Mouse (Mus musculus): ENCODE results near the gene Nupr1. TPM values are rescaled to one million over a fixed set of nuclear protein-coding genes. Genes with fewer than 3 reads are reported as not detected.

Nupr1 gene
- polyA plus RNA-seq, 1 experiment from 2014 or later: 2.6 TPM

- Histone ChIP-seq H3K36me3 (ENCODE audit: control insufficient read depth, insufficient read depth, low read length) (no peaks in the 10 kb centered on the region), H3K4me1 (ENCODE audit: control insufficient read depth, insufficient read depth, low read length) (no peaks in the 10 kb centered on the region), H3K9ac (ENCODE audit: low read depth, low read length) (no peak overlapping the region), H3K9me3 (ENCODE audit: control insufficient read depth, low read length) (no peaks in the 10 kb centered on the region), H3K4me3 (ENCODE audit: low read length) (no peak overlapping the region), H3K4me2 (replicated peaks; ENCODE audit: low read depth, low read length) (no peak overlapping the region), H3K27ac (ENCODE audit: low read depth, low read length) (no peak overlapping the region), H3K27me3 (ENCODE audit: control insufficient read depth, insufficient read depth, low read length) (no peaks in the 10 kb centered on the region)
- ATAC-seq (ENCODE audit: low FRiP score, low TSS enrichment): no peak
- WGBS: 67% methylated on average over 6 of the region's 6 CpGs
Observed at GRCm38 (mm10) chr7:126596414-126596813, 34.2 kb downstream of the Nupr1 start.

DNA sequence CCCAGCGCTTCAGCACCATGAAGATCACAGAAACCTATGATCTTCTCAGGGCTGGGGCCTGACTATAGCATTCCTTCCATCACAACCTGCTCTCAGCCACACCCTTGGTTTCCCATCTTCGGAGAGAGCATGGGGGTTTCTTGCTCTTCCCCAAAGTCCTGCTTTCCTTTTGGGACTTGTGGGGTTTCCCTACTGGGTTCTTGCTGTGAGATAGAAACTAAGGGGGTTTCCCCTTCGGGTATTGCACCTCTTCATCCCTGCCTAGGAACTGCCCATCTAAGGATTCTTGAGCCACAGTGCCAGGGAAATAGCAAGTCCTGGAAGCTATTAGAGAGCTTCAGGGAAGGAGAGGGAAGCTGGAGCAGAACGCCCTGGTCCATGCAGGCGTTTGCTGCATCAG, 34.8 kb downstream of the Nupr1 start:
- Histone ChIP-seq H3K4me3 (ENCODE audit: low read length) (no peak overlapping the region), H3K27ac (ENCODE audit: low read depth, low read length) (no peak overlapping the region), H3K36me3 (ENCODE audit: control insufficient read depth, insufficient read depth, low read length) (no peaks in the 10 kb centered on the region), H3K4me2 (replicated peaks; ENCODE audit: low read depth, low read length) (no peak overlapping the region), H3K4me1 (ENCODE audit: control insufficient read depth, insufficient read depth, low read length) (no peaks in the 10 kb centered on the region), H3K9ac (ENCODE audit: low read depth, low read length) (no peak overlapping the region), H3K27me3 (ENCODE audit: control insufficient read depth, insufficient read depth, low read length) (no peaks in the 10 kb centered on the region), H3K9me3 (ENCODE audit: control insufficient read depth, low read length) (no peaks in the 10 kb centered on the region)
- ATAC-seq (ENCODE audit: low FRiP score, low TSS enrichment): no peak
- 88% methylated on average over 5 of the region's 5 CpGs for WGBS

DNA sequence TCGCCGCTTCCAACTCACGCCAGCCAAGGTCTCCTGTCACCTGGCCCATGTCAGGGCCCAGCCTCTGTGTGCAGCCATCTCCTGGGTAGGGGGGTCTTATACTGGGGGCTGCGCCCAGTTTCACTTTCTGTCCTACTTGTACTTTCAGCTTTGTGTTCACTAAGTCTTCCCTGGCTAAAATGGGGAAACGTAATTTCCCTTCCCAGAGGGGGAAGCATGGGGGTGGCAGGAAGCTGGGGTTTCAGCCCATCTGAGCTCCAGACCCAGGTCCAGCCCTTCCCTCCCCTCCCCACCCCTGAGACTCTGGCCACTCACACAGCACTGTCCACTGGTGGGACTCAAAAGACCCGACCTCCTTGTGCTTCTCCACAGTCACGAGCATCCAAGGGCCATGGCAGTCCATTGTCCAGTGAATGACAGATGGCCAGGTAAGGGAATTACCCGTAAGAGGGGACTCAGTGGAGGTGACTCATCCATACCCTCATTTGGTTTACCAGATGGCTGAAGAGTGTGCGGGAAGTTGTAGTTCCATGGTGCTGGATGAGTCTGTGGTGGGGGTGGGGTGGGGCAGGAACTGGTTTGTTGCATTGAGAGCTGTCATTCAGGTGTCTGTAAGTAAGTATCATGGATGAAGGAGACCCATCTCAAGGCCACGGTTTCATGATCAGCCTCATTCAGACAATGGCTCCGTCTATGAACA, 35.6 kb downstream of the Nupr1 start, which contains the start of gene Il27:
Gene Il27, minus strand, starts transcription at position 80 of the 700 bp plus-strand sequence.
- WGBS: 79% methylated on average over 11 of the region's 11 CpGs
- Histone ChIP-seq H3K36me3 (ENCODE audit: control insufficient read depth, insufficient read depth, low read length) (no peaks in the 10 kb centered on the region), H3K27ac (ENCODE audit: low read depth, low read length) (no peak within 1 kb of the TSS), H3K9ac (ENCODE audit: low read depth, low read length) (no peak within 1 kb of the TSS), H3K4me3 (ENCODE audit: low read length) (no peak within 1 kb of the TSS), H3K9me3 (ENCODE audit: control insufficient read depth, low read length) (no peaks in the 10 kb centered on the region), H3K4me2 (replicated peaks; ENCODE audit: low read depth, low read length) (no peak within 1 kb of the TSS), H3K4me1 (ENCODE audit: control insufficient read depth, insufficient read depth, low read length) (no peaks in the 10 kb centered on the region), H3K27me3 (ENCODE audit: control insufficient read depth, insufficient read depth, low read length) (no peaks in the 10 kb centered on the region)
- ATAC-seq (ENCODE audit: low FRiP score, low TSS enrichment): no peak

GRCm38 (mm10) chr7:126587779-126588178, 42.9 kb downstream of the Nupr1 start:
- Histone ChIP-seq H3K4me1 (ENCODE audit: control insufficient read depth, insufficient read depth, low read length) (no peaks in the 10 kb centered on the region; the same call in 1 of the 2 replicates), H3K4me2 (replicated peaks; ENCODE audit: low read depth, low read length) (peak overlapping the region; percentile 26; the same call in 1 of the 2 replicates), H3K9ac (ENCODE audit: low read depth, low read length) (peak overlapping the region; percentile 38), H3K27ac (ENCODE audit: low read depth, low read length) (no peak overlapping the region), H3K4me3 (ENCODE audit: low read length) (no peak overlapping the region), H3K27me3 (ENCODE audit: control insufficient read depth, insufficient read depth, low read length) (no peaks in the 10 kb centered on the region), H3K9me3 (ENCODE audit: control insufficient read depth, low read length) (no peaks in the 10 kb centered on the region), H3K36me3 (ENCODE audit: control insufficient read depth, insufficient read depth, low read length) (no peaks in the 10 kb centered on the region)
- peak; percentile 59 for ATAC-seq (ENCODE audit: low FRiP score, low TSS enrichment)
- 6% methylated on average over 16 of the region's 16 CpGs for WGBS

GRCm38 (mm10) chr7:126586839-126587238, 43.8 kb downstream of the Nupr1 start:
- WGBS: 33% methylated on average over 8 of the region's 8 CpGs
- Histone ChIP-seq H3K9ac (ENCODE audit: low read depth, low read length) (0 out of 2 replicates have a peak overlapping the region, but pooled peaks have one; percentile 38), H3K9me3 (ENCODE audit: control insufficient read depth, low read length) (no peaks in the 10 kb centered on the region), H3K4me3 (ENCODE audit: low read length) (no peak overlapping the region), H3K4me2 (replicated peaks; ENCODE audit: low read depth, low read length) (no peak overlapping the region), H3K27me3 (ENCODE audit: control insufficient read depth, insufficient read depth, low read length) (no peaks in the 10 kb centered on the region), H3K27ac (ENCODE audit: low read depth, low read length) (no peak overlapping the region), H3K4me1 (ENCODE audit: control insufficient read depth, insufficient read depth, low read length) (no peaks in the 10 kb centered on the region; the same call in 1 of the 2 replicates), H3K36me3 (ENCODE audit: control insufficient read depth, insufficient read depth, low read length) (no peaks in the 10 kb centered on the region)
- ATAC-seq (ENCODE audit: low FRiP score, low TSS enrichment): no peak

DNA sequence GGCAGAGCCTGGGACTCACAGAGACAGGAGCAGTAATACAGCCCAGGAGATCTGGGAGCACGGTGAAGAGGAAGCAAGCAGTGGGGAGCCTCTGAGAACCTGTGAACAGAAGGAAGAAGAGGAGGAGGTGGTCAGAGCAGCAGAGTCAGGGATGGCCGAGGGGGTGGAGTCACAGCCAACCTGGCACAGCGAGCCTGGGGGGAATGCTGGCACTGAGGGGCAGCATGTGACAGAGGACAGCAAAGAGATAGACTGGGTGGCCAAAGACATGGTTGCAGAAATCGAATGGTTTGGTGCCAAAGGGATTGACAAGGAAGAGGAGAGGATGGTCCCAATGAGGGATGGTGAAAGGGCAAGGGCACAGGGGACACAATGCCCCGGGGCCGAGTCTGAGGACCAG, 44.9 kb downstream of the Nupr1 start, which contains the start of gene Cln3:
Gene Cln3, minus strand, starts transcription at position 101 of the 400 bp plus-strand sequence.
- no peaks in the 10 kb centered on the region for H3K27me3 ChIP-seq (ENCODE audit: control insufficient read depth, insufficient read depth, low read length)
- H3K9me3 ChIP-seq (ENCODE audit: control insufficient read depth, low read length): no peaks in the 10 kb centered on the region
- no peaks in the 10 kb centered on the region for H3K36me3 ChIP-seq (ENCODE audit: control insufficient read depth, insufficient read depth, low read length)
- H3K9ac ChIP-seq (ENCODE audit: low read depth, low read length): no peak within 1 kb of the TSS
- no peak within 1 kb of the TSS for H3K27ac ChIP-seq (ENCODE audit: low read depth, low read length)
- no peak for ATAC-seq (ENCODE audit: low FRiP score, low TSS enrichment)
- no peak within 1 kb of the TSS for H3K4me3 ChIP-seq (ENCODE audit: low read length)
- H3K4me2 ChIP-seq (replicated peaks; ENCODE audit: low read depth, low read length): no peak within 1 kb of the TSS
- WGBS: 81% methylated on average over 6 of the region's 6 CpGs
- H3K4me1 ChIP-seq (ENCODE audit: control insufficient read depth, insufficient read depth, low read length): no peaks in the 10 kb centered on the region; the same call in 1 of the 2 replicates

DNA sequence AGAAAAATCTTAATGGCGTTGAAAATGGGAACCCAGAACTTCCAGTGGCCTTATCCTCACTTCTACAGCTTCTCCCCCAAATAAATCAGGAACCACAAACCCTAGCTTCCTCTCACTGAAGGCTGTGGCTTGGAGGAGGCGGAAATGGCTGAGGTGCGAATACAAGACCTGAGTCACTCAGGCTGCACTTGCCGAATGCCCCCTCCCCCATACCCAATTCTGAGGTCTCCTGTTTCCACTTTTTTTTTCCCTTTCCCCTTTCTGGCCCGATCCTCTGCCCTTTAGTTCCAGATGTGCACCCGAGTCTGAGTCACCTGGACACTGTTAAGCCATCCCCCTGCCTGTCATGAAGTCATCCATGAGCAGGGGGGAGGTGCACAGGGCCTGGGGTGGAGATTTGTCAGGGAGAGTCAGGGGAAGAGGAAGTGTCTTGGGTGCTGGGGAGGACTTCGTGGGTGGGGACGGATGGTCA, 46.1 kb downstream of the Nupr1 start, which contains the start of gene Apobr:
Gene Apobr, plus strand, starts transcription at position 437 of the 472 bp plus-strand sequence.
- Histone ChIP-seq H3K27ac (ENCODE audit: low read depth, low read length) (no peak within 1 kb of the TSS), H3K4me3 (ENCODE audit: low read length) (peak within 1 kb of the TSS; percentile 55), H3K36me3 (ENCODE audit: control insufficient read depth, insufficient read depth, low read length) (no peaks in the 10 kb centered on the region), H3K9me3 (ENCODE audit: control insufficient read depth, low read length) (no peaks in the 10 kb centered on the region), H3K4me1 (ENCODE audit: control insufficient read depth, insufficient read depth, low read length) (no peaks in the 10 kb centered on the region; the same call in 1 of the 2 replicates), H3K4me2 (replicated peaks; ENCODE audit: low read depth, low read length) (peak within 1 kb of the TSS; percentile 55; the same call in 1 of the 2 replicates), H3K27me3 (ENCODE audit: control insufficient read depth, insufficient read depth, low read length) (no peaks in the 10 kb centered on the region), H3K9ac (ENCODE audit: low read depth, low read length) (0 out of 2 replicates have a peak within 1 kb of the TSS, but pooled peaks have one; percentile 57)
- 76% methylated on average over 8 of the region's 8 CpGs for WGBS
- no peak for ATAC-seq (ENCODE audit: low FRiP score, low TSS enrichment)

DNA sequence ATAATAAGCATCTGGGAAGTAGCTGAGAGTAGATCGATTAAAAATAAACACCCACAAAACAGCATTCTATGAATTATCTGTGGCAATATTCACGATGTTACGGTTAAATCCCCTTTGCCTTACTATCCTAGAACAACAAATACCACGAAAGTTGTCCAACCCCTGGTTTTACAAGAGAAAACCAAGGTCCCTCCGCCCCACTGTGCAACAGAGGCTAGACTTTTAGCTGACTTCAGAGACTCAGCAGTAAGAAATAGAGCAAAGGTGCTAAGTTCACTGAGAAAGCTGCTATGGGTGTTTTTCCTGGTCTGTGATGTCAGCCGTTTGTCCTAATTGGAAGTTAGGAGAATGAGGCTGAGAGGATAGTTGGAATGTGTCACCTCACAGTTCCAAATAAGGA, 46.9 kb downstream of the Nupr1 start:
- Histone ChIP-seq H3K4me3 (ENCODE audit: low read length) (peak overlapping the region; percentile 55), H3K9me3 (ENCODE audit: control insufficient read depth, low read length) (no peaks in the 10 kb centered on the region), H3K36me3 (ENCODE audit: control insufficient read depth, insufficient read depth, low read length) (peaks cover 1% of the 10 kb centered on the region; the same call in 1 of the 2 replicates), H3K27ac (ENCODE audit: low read depth, low read length) (no peak overlapping the region), H3K27me3 (ENCODE audit: control insufficient read depth, insufficient read depth, low read length) (no peaks in the 10 kb centered on the region), H3K4me1 (ENCODE audit: control insufficient read depth, insufficient read depth, low read length) (no peaks in the 10 kb centered on the region; the same call in 1 of the 2 replicates), H3K9ac (ENCODE audit: low read depth, low read length) (0 out of 2 replicates have a peak overlapping the region, but pooled peaks have one; percentile 57), H3K4me2 (replicated peaks; ENCODE audit: low read depth, low read length) (peak overlapping the region; percentile 55)
- no peak for ATAC-seq (ENCODE audit: low FRiP score, low TSS enrichment)
- 54% methylated on average over 6 of the region's 6 CpGs for WGBS

GRCm38 (mm10) chr7:126583251-126583709, 47.4 kb downstream of the Nupr1 start:
- Histone ChIP-seq H3K27ac (ENCODE audit: low read depth, low read length) (peak overlapping the region; percentile 77), H3K9ac (ENCODE audit: low read depth, low read length) (peak overlapping the region; percentile 57), H3K4me3 (ENCODE audit: low read length) (peak overlapping the region; percentile 55), H3K4me1 (ENCODE audit: control insufficient read depth, insufficient read depth, low read length) (no peaks in the 10 kb centered on the region; the same call in 1 of the 2 replicates), H3K9me3 (ENCODE audit: control insufficient read depth, low read length) (no peaks in the 10 kb centered on the region), H3K36me3 (ENCODE audit: control insufficient read depth, insufficient read depth, low read length) (peaks cover 5% of the 10 kb centered on the region; the same call in 1 of the 2 replicates), H3K4me2 (replicated peaks; ENCODE audit: low read depth, low read length) (peak overlapping the region; percentile 55), H3K27me3 (ENCODE audit: control insufficient read depth, insufficient read depth, low read length) (no peaks in the 10 kb centered on the region)
- ATAC-seq (ENCODE audit: low FRiP score, low TSS enrichment): peak; percentile 85
- 1% methylated on average over 22 of the region's 22 CpGs for WGBS
